Mouse (Mus musculus): ENCODE data around the gene 4921504E06Rik.

4921504E06Rik gene

DNA sequence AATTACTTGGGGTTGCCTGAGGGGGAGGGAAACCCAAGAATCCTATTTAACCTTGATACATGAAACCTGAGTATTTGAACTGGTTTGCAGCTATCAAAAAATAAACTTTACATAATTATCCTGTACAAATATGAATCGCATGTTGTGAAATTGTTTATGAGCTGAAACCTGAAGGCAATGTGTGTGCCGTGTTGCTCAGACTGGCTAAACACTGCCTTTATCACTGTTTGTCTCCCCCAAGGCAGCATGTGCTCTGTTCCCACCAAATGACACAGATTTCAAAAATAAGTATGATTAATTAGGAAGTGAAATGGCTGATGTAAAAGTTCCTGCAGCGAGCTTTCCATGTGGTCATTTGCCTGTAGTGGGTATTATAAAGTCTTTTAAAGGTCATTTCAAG, 63.5 kb downstream of the 4921504E06Rik start:
- no peak for DNase-seq

DNA sequence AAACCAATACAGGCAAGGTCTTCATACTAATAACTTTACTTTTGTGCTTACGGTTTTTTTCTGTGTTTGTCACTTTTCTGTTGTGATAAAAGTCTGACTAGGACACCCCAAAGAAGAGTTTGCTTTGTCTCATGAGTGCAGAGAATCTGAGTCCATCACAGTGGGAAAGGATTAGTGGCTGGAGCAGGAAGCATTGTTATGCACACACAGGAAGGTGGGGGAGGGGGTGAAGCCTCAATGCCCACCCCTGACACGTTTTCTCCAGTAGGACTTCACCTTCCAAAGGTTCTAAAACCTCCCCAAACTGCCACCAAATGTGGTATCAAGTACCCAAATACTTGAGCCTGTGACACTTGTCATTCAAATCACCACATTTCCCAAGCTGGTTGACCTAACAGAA, 91.8 kb downstream of the 4921504E06Rik start:
- no peak for DNase-seq

- no peak for DNase-seq
Measured at GRCm38 (mm10) chr2:19458785-19459184, 94.9 kb downstream of the 4921504E06Rik start.

DNA sequence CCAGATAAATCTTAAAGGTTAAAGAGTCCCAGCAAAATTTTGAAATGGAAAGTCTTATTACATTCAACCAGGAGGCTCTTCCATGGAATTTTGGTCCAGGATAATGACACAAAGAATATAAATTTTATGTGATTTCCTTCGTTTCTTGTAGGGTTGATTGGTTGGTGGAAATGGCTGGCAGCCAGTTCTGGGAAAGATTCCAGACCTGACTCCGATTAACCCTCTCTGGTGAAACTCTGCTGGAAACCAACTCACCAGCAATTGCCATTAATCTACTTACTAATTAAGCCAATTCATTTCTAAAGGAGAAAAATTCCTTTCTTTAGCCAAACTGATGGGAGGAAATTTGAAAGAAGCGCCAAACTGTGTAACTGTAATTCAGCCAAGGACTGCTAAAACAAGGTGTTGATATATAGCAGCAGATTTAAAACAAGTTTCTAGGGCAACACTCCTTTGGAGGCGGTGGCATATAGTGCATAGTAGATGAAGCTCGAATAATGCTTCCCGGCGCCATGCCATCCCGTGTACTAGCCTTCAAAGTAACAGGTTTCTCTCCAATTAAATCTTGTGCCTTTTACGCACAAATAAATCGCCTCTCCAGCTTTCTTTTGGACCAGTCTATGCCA, 97.7 kb downstream of the 4921504E06Rik start:
- DNase-seq: no peak

DNA sequence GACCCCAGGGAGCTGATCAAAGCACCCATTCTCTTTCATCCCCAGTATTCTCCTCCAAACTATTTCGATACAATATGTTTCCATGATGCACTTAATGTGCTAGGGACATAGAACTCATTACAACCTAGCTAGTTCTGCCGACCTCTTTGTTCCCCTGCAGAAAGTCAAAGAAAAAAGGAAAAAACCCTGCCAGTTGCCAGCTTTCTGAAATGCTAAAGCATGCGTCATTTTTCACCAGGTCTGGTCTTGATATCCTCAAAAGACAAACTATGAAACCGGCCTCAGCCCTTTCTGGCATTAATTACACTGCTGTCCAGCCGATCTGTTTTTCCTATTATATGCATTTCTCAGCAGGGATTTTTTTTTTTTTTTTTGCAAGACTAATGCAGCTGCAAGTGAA, 98.5 kb downstream of the 4921504E06Rik start:
- DNase-seq: no peak

DNA sequence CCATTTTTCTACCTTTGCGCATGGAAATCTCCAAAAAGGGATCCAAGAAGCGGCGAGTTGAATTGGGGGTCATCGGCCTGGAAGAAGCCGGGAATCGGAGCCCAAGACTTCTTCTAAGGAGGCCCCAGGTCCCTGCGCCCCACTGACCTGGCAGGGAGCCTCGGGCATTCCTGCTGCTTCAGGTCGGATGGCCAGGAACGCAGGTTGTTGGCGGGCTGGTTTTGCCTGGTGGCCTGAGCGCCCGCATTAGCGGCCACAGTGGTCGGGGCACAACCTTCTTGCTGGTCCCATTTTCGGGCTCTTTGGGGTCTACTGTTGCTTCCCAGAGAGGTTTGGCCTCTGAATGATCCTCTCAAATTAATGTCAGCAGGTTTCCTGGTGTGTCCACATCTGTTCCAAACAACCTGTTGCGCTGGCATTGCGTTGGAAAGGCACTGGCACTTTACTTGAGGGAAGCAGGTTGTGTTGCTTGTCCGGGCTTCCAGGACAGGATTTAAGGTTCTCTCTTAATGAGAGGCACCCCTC, 101.1 kb downstream of the 4921504E06Rik start:
- no peak for DNase-seq

GRCm38 (mm10) chr2:19449308-19449707, 104.4 kb downstream of the 4921504E06Rik start:
- no peak for DNase-seq

- peak in 1 of 2 experiments; percentile 21 for DNase-seq
Measured at GRCm38 (mm10) chr2:19448042-19448700, 105.5 kb downstream of the 4921504E06Rik start.

DNA sequence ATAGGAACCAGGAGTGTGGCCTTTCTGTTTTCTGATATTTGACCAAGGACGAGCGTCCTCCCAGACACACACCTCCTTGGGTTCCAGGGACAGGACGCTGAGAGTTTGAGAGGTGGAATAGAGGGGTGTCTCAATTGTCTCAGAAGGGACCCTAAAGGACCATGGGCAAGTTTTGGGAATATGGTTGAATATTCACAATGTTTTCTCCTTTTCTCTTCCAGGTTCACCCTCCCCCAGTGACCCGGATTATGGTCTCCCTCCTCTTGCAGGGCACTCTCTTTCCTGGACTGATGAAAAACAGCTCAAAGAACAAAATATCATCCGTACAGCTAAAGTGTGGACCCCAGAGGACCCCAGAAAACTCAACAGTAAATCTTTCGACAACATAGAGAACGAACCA, 107.0 kb downstream of the 4921504E06Rik start:
- DNase-seq: no peak

- DNase-seq: no peak
Measured at GRCm38 (mm10) chr2:19445871-19446501, 107.7 kb downstream of the 4921504E06Rik start.

- DNase-seq: no peak
Measured at GRCm38 (mm10) chr2:19444931-19445831, 108.5 kb downstream of the 4921504E06Rik start, which contains the start of gene Ptf1a. Gene Ptf1a (plus strand): TSS chr2:19445663.

DNA sequence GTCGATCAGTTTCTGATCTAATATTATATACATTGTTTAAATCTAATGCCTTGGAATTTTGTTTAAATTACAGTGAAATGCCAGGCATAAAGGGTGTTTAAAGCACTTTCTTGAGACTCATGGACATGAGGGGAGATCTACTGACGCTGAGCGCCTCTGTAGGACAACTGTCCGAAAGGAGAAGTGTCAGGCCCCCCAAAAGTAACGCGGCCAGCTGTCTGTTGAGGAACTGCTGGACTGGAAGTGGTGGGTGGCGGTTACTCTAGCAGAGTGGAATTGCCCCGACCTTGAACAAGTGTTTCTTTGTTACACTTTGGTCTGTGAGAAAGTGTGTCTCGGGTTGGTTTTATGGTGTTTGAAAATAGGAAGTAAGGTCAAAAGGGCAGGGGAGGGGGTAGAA, 109.4 kb downstream of the 4921504E06Rik start:
- no peak for DNase-seq

DNA sequence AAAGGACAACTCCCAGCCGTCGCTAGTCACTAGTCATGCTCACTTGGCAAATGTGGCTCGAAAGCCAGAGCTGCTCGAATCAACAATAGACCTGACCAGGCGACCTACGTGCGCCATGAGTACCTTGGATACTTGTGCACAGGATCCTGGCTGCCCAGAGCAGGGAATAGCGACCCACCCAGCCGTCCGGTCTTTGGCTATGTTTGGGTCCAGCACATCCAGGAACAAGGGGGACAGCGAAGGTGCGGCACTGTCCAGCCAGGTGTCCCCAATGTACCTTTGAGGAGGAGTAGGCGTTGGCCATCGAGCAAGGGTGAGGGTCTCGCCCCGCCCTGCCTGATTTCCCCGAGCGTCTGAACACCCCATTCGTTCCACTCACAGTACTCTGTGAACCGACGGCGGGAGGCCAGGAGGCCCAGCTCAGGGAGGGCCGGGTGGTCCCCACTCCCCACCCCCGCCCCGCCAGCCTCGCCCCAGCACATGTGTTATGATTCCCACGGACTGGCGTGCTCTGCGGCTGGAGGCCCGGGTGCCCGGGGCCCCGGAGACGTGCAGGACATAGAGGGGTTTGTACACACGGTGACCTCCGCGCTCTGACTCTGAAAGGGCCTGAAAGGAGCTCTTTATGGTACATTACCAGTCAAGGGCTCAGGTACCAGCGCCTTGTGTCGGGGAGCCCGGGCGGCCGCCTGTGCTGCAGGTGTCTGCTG, 121.9 kb downstream of the 4921504E06Rik start:
- DNase-seq: no peak

GRCm38 (mm10) chr2:19431186-19431585, 122.5 kb downstream of the 4921504E06Rik start:
- DNase-seq: peak in 1 of 2 experiments; percentile 21

- no peak for DNase-seq
Measured at GRCm38 (mm10) chr2:19430746-19431145, 123.0 kb downstream of the 4921504E06Rik start.

- no peak for DNase-seq
Measured at GRCm38 (mm10) chr2:19429691-19430690, 123.7 kb downstream of the 4921504E06Rik start.

DNA sequence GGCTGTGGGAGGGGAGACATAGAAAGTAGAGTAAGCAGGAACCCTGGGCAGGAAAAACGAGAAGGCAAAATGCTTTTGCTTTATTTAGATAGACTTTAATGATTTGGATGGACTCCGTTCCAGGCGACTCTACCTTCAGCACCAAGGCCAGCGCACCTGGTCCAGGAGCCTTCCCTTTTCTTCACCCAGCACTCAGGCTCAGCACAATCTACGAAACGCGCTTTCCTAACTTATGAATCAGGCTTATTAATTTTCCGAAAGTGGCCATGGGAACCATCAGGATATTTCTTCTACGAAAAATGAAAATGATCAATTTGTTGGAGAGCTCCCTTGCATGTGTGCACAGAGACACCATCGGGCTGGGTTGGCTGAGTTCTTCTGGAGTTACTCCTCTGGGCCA, 124.7 kb downstream of the 4921504E06Rik start:
- peak; percentile 51 to 87 for DNase-seq

DNA sequence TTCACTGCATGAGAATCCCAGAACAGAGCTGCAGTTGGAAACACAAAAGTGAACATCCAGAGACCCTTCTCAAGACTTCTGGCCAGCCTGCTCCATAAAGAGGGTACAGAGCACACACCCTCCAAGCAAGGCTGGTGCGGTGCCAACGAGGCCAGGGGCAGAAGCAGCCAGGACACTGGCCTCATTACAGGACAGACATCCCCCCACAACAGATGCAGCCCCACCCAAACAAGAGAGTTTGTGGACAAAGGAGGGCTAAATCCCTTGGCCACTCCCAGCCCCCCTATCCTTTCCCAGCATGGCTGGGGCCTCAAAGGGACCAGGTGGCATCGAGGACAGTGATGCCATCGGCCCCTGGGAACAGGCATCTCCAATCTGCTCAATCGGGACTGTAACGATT, 130.6 kb downstream of the 4921504E06Rik start:
- DNase-seq: no peak

DNA sequence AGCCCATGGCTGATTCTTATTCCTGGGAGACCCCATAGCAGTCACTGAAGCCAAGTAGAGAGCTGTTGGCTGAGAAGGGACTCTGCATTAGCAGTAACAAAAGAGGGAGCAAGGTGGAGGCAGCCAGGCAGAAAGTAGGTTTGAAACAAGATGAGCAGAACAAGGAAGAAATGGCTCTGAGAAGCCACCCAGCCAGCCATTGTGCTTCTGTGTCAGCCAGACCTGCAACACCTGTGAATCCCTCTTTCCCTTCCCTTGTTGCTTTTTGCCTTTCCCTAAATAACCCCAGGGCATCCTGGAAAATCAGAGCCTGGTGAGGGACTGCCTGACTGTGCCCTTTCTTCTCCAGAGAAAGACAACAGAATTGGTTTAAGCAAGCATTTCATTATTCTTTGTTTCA, 131.5 kb downstream of the 4921504E06Rik start:
- no peak for DNase-seq

GRCm38 (mm10) chr2:19419686-19420345, 133.9 kb downstream of the 4921504E06Rik start:
- no peak for DNase-seq
